Mouse (Mus musculus) gastrocnemius, adult 8-10 months (tissue): ENCODE results near the gene Plekha8. TPM values are rescaled to one million over a fixed set of nuclear protein-coding genes. Genes with fewer than 3 reads are reported as not detected.

ENCODE experiments used
- total RNA-seq, 4 experiments: library from RNA; stranded (reverse); gene quantifications; 2 replicates each; pipeline ENCODE4 v1.2.4; 2022

The Plekha8 gene
- total RNA-seq, 4 experiments from 2014 or later = 3.3 to 4.8 (median 3.4) TPM

Other genes with a start within 250 kb of the Plekha8 start
- 10 to 100 TPM; 12.5 to 17.2 (median 13.2) TPM for gene Wipf3, start 165.5 kb upstream of the Plekha8 start, total RNA-seq
- gene Scrn1, start 28.6 kb upstream of the Plekha8 start, total RNA-seq = 1 to 10 TPM in 2 of 4 experiments, under 1 TPM in 2; 0.80 to 1.7 (median 1.2) TPM
- 1 to 10 TPM; 3.8 to 5.3 (median 4.8) TPM for gene Fkbp14, start 2.2 kb downstream of the Plekha8 start, total RNA-seq
- 1 to 10 TPM; 4.8 to 6.6 (median 6.1) TPM for gene Mturn, start 86.5 kb downstream of the Plekha8 start, total RNA-seq
- 10 to 100 TPM; 13.0 to 18.4 (median 16.1) TPM for gene Znrf2, start 221.8 kb downstream of the Plekha8 start, total RNA-seq